Mouse (Mus musculus): Measurements from ENCODE around the gene Dab2ip.

Dab2ip gene

GRCm38 (mm10) chr2:35745876-35746275 is 187.8 kb downstream of the Dab2ip start:
- Histone ChIP-seq H3K27me3 (ENCODE audit: control insufficient read depth, insufficient read depth, low read length, poor library complexity, severe bottlenecking) (no peaks in the 10 kb centered on the region), H3K36me3 (ENCODE audit: control insufficient read depth, insufficient read depth, low read length, poor library complexity, severe bottlenecking) (no peaks in the 10 kb centered on the region)
- no peak for DNase-seq (ENCODE audit: low read depth, low spot score)

GRCm38 (mm10) chr2:35746638-35747037 is 188.6 kb downstream of the Dab2ip start:
- H3K27me3 ChIP-seq (ENCODE audit: control insufficient read depth, insufficient read depth, low read length, poor library complexity, severe bottlenecking), result no peaks in the 10 kb centered on the region
- DNase-seq (ENCODE audit: low read depth, low spot score), result no peak

GRCm38 (mm10) chr2:35747371-35748035 is 189.4 kb downstream of the Dab2ip start:
- no peak for DNase-seq (ENCODE audit: low read depth, low spot score)
- Histone ChIP-seq H3K27me3 (ENCODE audit: control insufficient read depth, insufficient read depth, low read length, poor library complexity, severe bottlenecking) (no peaks in the 10 kb centered on the region), H3K36me3 (ENCODE audit: control insufficient read depth, insufficient read depth, low read length, poor library complexity, severe bottlenecking) (no peaks in the 10 kb centered on the region)

More at GRCm38 (mm10) chr2:35746638-35747037, 188.6 kb downstream of the Dab2ip start:
- no peaks in the 10 kb centered on the region for H3K36me3 ChIP-seq (ENCODE audit: control insufficient read depth, insufficient read depth, low read length, poor library complexity, severe bottlenecking)

- no peak for DNase-seq (ENCODE audit: low read depth, low spot score)
- Histone ChIP-seq H3K27me3 (ENCODE audit: control insufficient read depth, insufficient read depth, low read length, poor library complexity, severe bottlenecking) (no peaks in the 10 kb centered on the region), H3K36me3 (ENCODE audit: control insufficient read depth, insufficient read depth, low read length, poor library complexity, severe bottlenecking) (no peaks in the 10 kb centered on the region)
Observed at GRCm38 (mm10) chr2:35750533-35751141, 192.6 kb downstream of the Dab2ip start.

- Histone ChIP-seq H3K27me3 (ENCODE audit: control insufficient read depth, insufficient read depth, low read length, poor library complexity, severe bottlenecking) (no peaks in the 10 kb centered on the region), H3K36me3 (ENCODE audit: control insufficient read depth, insufficient read depth, low read length, poor library complexity, severe bottlenecking) (no peaks in the 10 kb centered on the region)
- no peak for DNase-seq (ENCODE audit: low read depth, low spot score)
Observed at GRCm38 (mm10) chr2:35751781-35752505, 193.9 kb downstream of the Dab2ip start.

GRCm38 (mm10) chr2:35756467-35756866 is 198.4 kb downstream of the Dab2ip start:
- H3K36me3 ChIP-seq (ENCODE audit: control insufficient read depth, insufficient read depth, low read length, poor library complexity, severe bottlenecking), result no peaks in the 10 kb centered on the region
- peak; percentile 78 for DNase-seq (ENCODE audit: low read depth, low spot score)

GRCm38 (mm10) chr2:35760352-35760751 is 202.3 kb downstream of the Dab2ip start:
- DNase-seq (ENCODE audit: low read depth, low spot score), result no peak
- Histone ChIP-seq H3K36me3 (ENCODE audit: control insufficient read depth, insufficient read depth, low read length, poor library complexity, severe bottlenecking) (no peaks in the 10 kb centered on the region), H3K27me3 (ENCODE audit: control insufficient read depth, insufficient read depth, low read length, poor library complexity, severe bottlenecking) (no peaks in the 10 kb centered on the region)

More at GRCm38 (mm10) chr2:35756467-35756866, 198.4 kb downstream of the Dab2ip start:
- no peaks in the 10 kb centered on the region for H3K27me3 ChIP-seq (ENCODE audit: control insufficient read depth, insufficient read depth, low read length, poor library complexity, severe bottlenecking)

- Histone ChIP-seq H3K27me3 (ENCODE audit: control insufficient read depth, insufficient read depth, low read length, poor library complexity, severe bottlenecking) (no peaks in the 10 kb centered on the region), H3K36me3 (ENCODE audit: control insufficient read depth, insufficient read depth, low read length, poor library complexity, severe bottlenecking) (no peaks in the 10 kb centered on the region)
- DNase-seq (ENCODE audit: low read depth, low spot score), result no peak
Observed at GRCm38 (mm10) chr2:35760867-35761266, 202.8 kb downstream of the Dab2ip start.

GRCm38 (mm10) chr2:35761458-35761857 is 203.4 kb downstream of the Dab2ip start:
- no peak for DNase-seq (ENCODE audit: low read depth, low spot score)

GRCm38 (mm10) chr2:35763818-35764217 is 205.8 kb downstream of the Dab2ip start:
- DNase-seq (ENCODE audit: low read depth, low spot score), result no peak
- Histone ChIP-seq H3K27me3 (ENCODE audit: control insufficient read depth, insufficient read depth, low read length, poor library complexity, severe bottlenecking) (no peaks in the 10 kb centered on the region), H3K36me3 (ENCODE audit: control insufficient read depth, insufficient read depth, low read length, poor library complexity, severe bottlenecking) (no peaks in the 10 kb centered on the region)

More at GRCm38 (mm10) chr2:35761458-35761857, 203.4 kb downstream of the Dab2ip start:
- no peaks in the 10 kb centered on the region for H3K36me3 ChIP-seq (ENCODE audit: control insufficient read depth, insufficient read depth, low read length, poor library complexity, severe bottlenecking)
- H3K27me3 ChIP-seq (ENCODE audit: control insufficient read depth, insufficient read depth, low read length, poor library complexity, severe bottlenecking), result no peaks in the 10 kb centered on the region

- H3K36me3 ChIP-seq (ENCODE audit: control insufficient read depth, insufficient read depth, low read length, poor library complexity, severe bottlenecking), result no peaks in the 10 kb centered on the region
- no peaks in the 10 kb centered on the region for H3K27me3 ChIP-seq (ENCODE audit: control insufficient read depth, insufficient read depth, low read length, poor library complexity, severe bottlenecking)
- no peak for DNase-seq (ENCODE audit: low read depth, low spot score)
Observed at GRCm38 (mm10) chr2:35764328-35764727, 206.3 kb downstream of the Dab2ip start.

- H3K36me3 ChIP-seq (ENCODE audit: control insufficient read depth, insufficient read depth, low read length, poor library complexity, severe bottlenecking), result no peaks in the 10 kb centered on the region
- no peaks in the 10 kb centered on the region for H3K27me3 ChIP-seq (ENCODE audit: control insufficient read depth, insufficient read depth, low read length, poor library complexity, severe bottlenecking)
- no peak for DNase-seq (ENCODE audit: low read depth, low spot score)
Observed at GRCm38 (mm10) chr2:35767834-35768537, 209.9 kb downstream of the Dab2ip start.

- no peak for DNase-seq (ENCODE audit: low read depth, low spot score)
- H3K27me3 ChIP-seq (ENCODE audit: control insufficient read depth, insufficient read depth, low read length, poor library complexity, severe bottlenecking), result no peaks in the 10 kb centered on the region
- no peaks in the 10 kb centered on the region for H3K36me3 ChIP-seq (ENCODE audit: control insufficient read depth, insufficient read depth, low read length, poor library complexity, severe bottlenecking)
Observed at GRCm38 (mm10) chr2:35768538-35769238, 210.6 kb downstream of the Dab2ip start.

GRCm38 (mm10) chr2:35769398-35769797 is 211.3 kb downstream of the Dab2ip start:
- no peak for DNase-seq (ENCODE audit: low read depth, low spot score)
- Histone ChIP-seq H3K27me3 (ENCODE audit: control insufficient read depth, insufficient read depth, low read length, poor library complexity, severe bottlenecking) (no peaks in the 10 kb centered on the region), H3K36me3 (ENCODE audit: control insufficient read depth, insufficient read depth, low read length, poor library complexity, severe bottlenecking) (no peaks in the 10 kb centered on the region)

Data from splenic B cell, adult 2 months (primary cell).